Mouse (Mus musculus): ENCODE results near the gene Use1. TPM values are rescaled to one million over a fixed set of nuclear protein-coding genes. Genes with fewer than 3 reads are reported as not detected.

Use1 gene
- polyA plus RNA-seq, 1 experiment from 2014 or later = 98.4 TPM

GRCm38 (mm10) chr8:71340625-71341024 is 26.0 kb upstream of the Use1 start:
- Histone ChIP-seq H3K4me2 (replicated peaks; ENCODE audit: low read depth) (no peak overlapping the region), H3K27me3 (replicated peaks; ENCODE audit: control insufficient read depth, insufficient read depth, low read length) (no peaks in the 10 kb centered on the region), H3K9ac (ENCODE audit: low read depth, low read length) (no peak overlapping the region), H3K27ac (ENCODE audit: low read depth, low read length) (no peak overlapping the region), H3K4me1 (replicated peaks; ENCODE audit: control insufficient read depth, insufficient read depth, low read length) (no peaks in the 10 kb centered on the region), H3K9me3 (ENCODE audit: control insufficient read depth) (no peaks in the 10 kb centered on the region), H3K36me3 (ENCODE audit: control insufficient read depth, insufficient read depth) (peaks cover 55% of the 10 kb centered on the region), H3K4me3 (ENCODE audit: low read depth, low read length) (no peak overlapping the region)
- no peak for ATAC-seq
- 83% methylated on average over 5 of the region's 5 CpGs for WGBS
- TF ChIP-seq CTCF (IDR thresholded peaks at IDR 0.05; ENCODE audit: low read depth) = peak; percentile 73

GRCm38 (mm10) chr8:71346581-71346980 is 20.1 kb upstream of the Use1 start:
- ATAC-seq = no peak
- no peak for TF ChIP-seq CTCF (IDR thresholded peaks at IDR 0.05; ENCODE audit: low read depth)

GRCm38 (mm10) chr8:71351117-71351516 is 15.5 kb upstream of the Use1 start:
- ATAC-seq = no peak
- no peak for TF ChIP-seq CTCF (IDR thresholded peaks at IDR 0.05; ENCODE audit: low read depth)
- no peaks in the 10 kb centered on the region for H3K9me3 ChIP-seq (ENCODE audit: control insufficient read depth)
- 57% methylated on average over 3 of the region's 3 CpGs for WGBS
- H3K27me3 ChIP-seq (replicated peaks; ENCODE audit: control insufficient read depth, insufficient read depth, low read length) = no peaks in the 10 kb centered on the region
- H3K4me3 ChIP-seq (ENCODE audit: low read depth, low read length) = no peak overlapping the region
- no peak overlapping the region for H3K9ac ChIP-seq (ENCODE audit: low read depth, low read length)
- H3K4me2 ChIP-seq (replicated peaks; ENCODE audit: low read depth) = no peak overlapping the region
- H3K36me3 ChIP-seq (ENCODE audit: control insufficient read depth, insufficient read depth) = peaks cover 93% of the 10 kb centered on the region
- no peaks in the 10 kb centered on the region for H3K4me1 ChIP-seq (replicated peaks; ENCODE audit: control insufficient read depth, insufficient read depth, low read length)
- H3K27ac ChIP-seq (ENCODE audit: low read depth, low read length) = no peak overlapping the region

More at GRCm38 (mm10) chr8:71346581-71346980, 20.1 kb upstream of the Use1 start:
- Histone ChIP-seq H3K36me3 (ENCODE audit: control insufficient read depth, insufficient read depth) (peaks cover 87% of the 10 kb centered on the region), H3K4me1 (replicated peaks; ENCODE audit: control insufficient read depth, insufficient read depth, low read length) (no peaks in the 10 kb centered on the region), H3K9ac (ENCODE audit: low read depth, low read length) (no peak overlapping the region), H3K4me2 (replicated peaks; ENCODE audit: low read depth) (no peak overlapping the region), H3K27me3 (replicated peaks; ENCODE audit: control insufficient read depth, insufficient read depth, low read length) (no peaks in the 10 kb centered on the region), H3K9me3 (ENCODE audit: control insufficient read depth) (no peaks in the 10 kb centered on the region), H3K27ac (ENCODE audit: low read depth, low read length) (no peak overlapping the region), H3K4me3 (ENCODE audit: low read depth, low read length) (no peak overlapping the region)
- 57% methylated on average over 1 of the region's 1 CpGs for WGBS

GRCm38 (mm10) chr8:71351520-71351919 is 15.1 kb upstream of the Use1 start:
- Histone ChIP-seq H3K27ac (ENCODE audit: low read depth, low read length) (no peak overlapping the region), H3K4me1 (replicated peaks; ENCODE audit: control insufficient read depth, insufficient read depth, low read length) (no peaks in the 10 kb centered on the region), H3K27me3 (replicated peaks; ENCODE audit: control insufficient read depth, insufficient read depth, low read length) (no peaks in the 10 kb centered on the region), H3K4me3 (ENCODE audit: low read depth, low read length) (no peak overlapping the region), H3K4me2 (replicated peaks; ENCODE audit: low read depth) (no peak overlapping the region), H3K9me3 (ENCODE audit: control insufficient read depth) (no peaks in the 10 kb centered on the region), H3K9ac (ENCODE audit: low read depth, low read length) (no peak overlapping the region), H3K36me3 (ENCODE audit: control insufficient read depth, insufficient read depth) (peaks cover 93% of the 10 kb centered on the region)
- ATAC-seq = no peak
- no peak for TF ChIP-seq CTCF (IDR thresholded peaks at IDR 0.05; ENCODE audit: low read depth)
- 100% methylated on average over 1 of the region's 1 CpGs for WGBS

GRCm38 (mm10) chr8:71358026-71358425 is 8.6 kb upstream of the Use1 start:
- Histone ChIP-seq H3K27ac (ENCODE audit: low read depth, low read length) (no peak overlapping the region), H3K4me3 (ENCODE audit: low read depth, low read length) (no peak overlapping the region), H3K4me2 (replicated peaks; ENCODE audit: low read depth) (no peak overlapping the region), H3K9ac (ENCODE audit: low read depth, low read length) (no peak overlapping the region), H3K9me3 (ENCODE audit: control insufficient read depth) (no peaks in the 10 kb centered on the region), H3K4me1 (replicated peaks; ENCODE audit: control insufficient read depth, insufficient read depth, low read length) (no peaks in the 10 kb centered on the region), H3K27me3 (replicated peaks; ENCODE audit: control insufficient read depth, insufficient read depth, low read length) (no peaks in the 10 kb centered on the region), H3K36me3 (ENCODE audit: control insufficient read depth, insufficient read depth) (peaks cover 74% of the 10 kb centered on the region)
- ATAC-seq = no peak
- peak; percentile 27 for TF ChIP-seq CTCF (IDR thresholded peaks at IDR 0.05; ENCODE audit: low read depth)
- 78% methylated on average over 3 of the region's 3 CpGs for WGBS

GRCm38 (mm10) chr8:71367529-71368176 is 1.0 kb downstream of the Use1 start:
- peak overlapping the region; percentile 41 for H3K9ac ChIP-seq (ENCODE audit: low read depth, low read length)
- no peaks in the 10 kb centered on the region for H3K27me3 ChIP-seq (replicated peaks; ENCODE audit: control insufficient read depth, insufficient read depth, low read length)
- H3K36me3 ChIP-seq (ENCODE audit: control insufficient read depth, insufficient read depth) = peaks cover 15% of the 10 kb centered on the region; the same call in 1 of the 2 replicates
- 38% methylated on average over 17 of the region's 17 CpGs for WGBS
- TF ChIP-seq CTCF (IDR thresholded peaks at IDR 0.05; ENCODE audit: low read depth) = no peak
- no peaks in the 10 kb centered on the region for H3K4me1 ChIP-seq (replicated peaks; ENCODE audit: control insufficient read depth, insufficient read depth, low read length)
- peak overlapping the region; percentile 53 for H3K4me3 ChIP-seq (ENCODE audit: low read depth, low read length)
- peak overlapping the region; percentile 77 for H3K27ac ChIP-seq (ENCODE audit: low read depth, low read length)
- no peaks in the 10 kb centered on the region for H3K9me3 ChIP-seq (ENCODE audit: control insufficient read depth)
- peak overlapping the region; percentile 92 for H3K4me2 ChIP-seq (replicated peaks; ENCODE audit: low read depth)
- no peak for ATAC-seq

Data from intestine, postnatal 0 days (tissue).